Mouse (Mus musculus) liver, postnatal 0 days (tissue): Measurements from ENCODE around the gene E130114P18Rik.

Experiments
- CTCF ChIP-seq: sonication (generic); IDR thresholded peaks from 2 replicates; pipeline ENCODE4 v1.5.1; 2016; ENCODE audit warnings: antibody characterized with exemption, low read depth
- EP300 ChIP-seq: IDR thresholded peaks from 2 replicates; pipeline ENCODE4 v1.6.1; 2016; ENCODE audit warnings: antibody characterized with exemption, low read depth, mild to moderate bottlenecking

- no peak for TF ChIP-seq CTCF
- TF ChIP-seq EP300, result no peak
These were observed 46.6 kb upstream of the E130114P18Rik start for GRCm38 (mm10) chr4:97824451-97824850.
